Mouse (Mus musculus): Measurements from ENCODE around the gene Rapgef3. TPM values are rescaled to one million over a fixed set of nuclear protein-coding genes. Genes with fewer than 3 reads are reported as not detected.

Gene Rapgef3
- polyA plus RNA-seq, 1 experiment from 2014 or later = 13.3 TPM

GRCm38 (mm10) chr15:97787148-97787798 is 19.5 kb upstream of the Rapgef3 start:
- H3K4me3 ChIP-seq (replicated peaks; ENCODE audit: low read length) = no peak overlapping the region
- H3K27me3 ChIP-seq (replicated peaks; ENCODE audit: control insufficient read depth, insufficient read depth, low read length) = 0 out of 2 replicates have a peak, but pooled peaks cover under 1% of the 10 kb centered on the region
- no peak overlapping the region for H3K4me2 ChIP-seq (ENCODE audit: low read length)
- 85% methylated on average over 7 of the region's 7 CpGs for WGBS
- no peak for ATAC-seq
- H3K9me3 ChIP-seq (ENCODE audit: control insufficient read depth, low read length) = no peaks in the 10 kb centered on the region
- peaks cover 27% of the 10 kb centered on the region for H3K4me1 ChIP-seq (replicated peaks; ENCODE audit: control insufficient read depth, insufficient read depth, low read length)
- H3K36me3 ChIP-seq (ENCODE audit: control insufficient read depth, insufficient read depth) = peaks cover 5% of the 10 kb centered on the region
- no peak overlapping the region for H3K27ac ChIP-seq (ENCODE audit: low read length)
- H3K9ac ChIP-seq (replicated peaks; ENCODE audit: low read depth, low read length) = no peak overlapping the region

DNA sequence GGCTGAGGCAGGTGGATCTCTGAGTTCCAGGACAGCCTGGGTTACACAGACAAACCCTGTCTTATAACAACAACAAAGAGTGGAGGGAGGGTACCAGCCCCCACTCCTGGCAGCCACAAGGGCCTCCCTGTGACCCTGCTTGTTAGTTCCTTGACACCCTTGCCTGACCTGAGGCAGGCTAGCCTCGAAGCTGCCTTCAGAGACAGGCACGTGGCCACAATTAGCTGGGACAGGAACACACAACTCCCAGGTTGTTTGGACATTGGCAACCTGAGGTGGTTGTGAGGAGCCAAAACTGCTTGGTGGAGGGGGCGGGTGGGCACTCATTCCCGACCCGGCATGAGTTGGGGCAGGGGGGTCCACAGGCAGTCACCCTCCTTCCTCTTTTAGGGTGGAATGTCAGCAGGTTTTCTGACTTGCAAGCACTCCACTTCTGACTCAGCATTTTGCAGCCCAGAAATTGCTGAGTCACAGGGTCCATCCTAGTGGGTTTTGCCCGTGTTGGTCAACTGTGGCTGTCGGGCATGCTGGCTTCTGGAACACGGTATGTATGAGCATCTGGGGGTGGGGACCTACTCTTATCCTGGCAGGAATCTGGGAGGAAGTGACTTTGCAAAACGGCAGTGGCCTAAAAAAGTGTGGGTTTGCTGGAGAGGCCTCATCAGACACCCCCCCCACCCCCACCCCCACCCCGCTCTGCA is 18.8 kb upstream of the Rapgef3 start:
- WGBS = 83% methylated on average over 10 of the region's 10 CpGs

DNA sequence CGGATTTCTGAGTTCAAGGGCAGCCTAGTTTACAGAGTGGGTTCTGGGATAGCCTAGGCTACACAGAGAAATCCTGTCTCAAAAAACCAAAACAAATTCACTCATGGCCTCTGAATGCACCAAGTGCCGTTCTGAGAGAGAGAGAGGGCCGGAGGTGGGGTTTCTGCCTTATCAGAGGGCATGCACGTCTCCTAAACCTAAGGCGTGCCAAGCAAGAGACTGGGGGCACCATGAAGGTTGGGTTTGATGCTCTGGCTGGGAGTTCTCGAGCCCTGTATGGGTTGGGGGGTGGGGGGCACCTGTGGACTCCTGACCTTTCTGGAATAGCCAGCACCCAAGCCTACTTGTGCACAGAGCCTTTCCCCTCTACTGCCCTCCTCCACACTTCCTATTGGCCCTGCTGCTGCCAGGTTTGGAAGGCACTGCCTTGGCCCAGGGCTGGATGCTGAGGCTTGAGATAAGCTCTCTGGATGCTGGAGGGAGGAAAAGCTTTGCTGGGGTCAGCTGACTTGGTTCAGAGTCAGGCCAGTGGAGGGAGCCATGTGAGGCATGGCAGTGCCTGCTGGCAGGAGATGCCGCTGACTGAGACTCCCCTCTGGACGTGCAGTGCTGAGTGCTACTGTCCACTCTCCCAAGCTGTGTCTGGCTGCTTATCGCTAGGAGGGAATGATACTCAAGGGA is 18.1 kb upstream of the Rapgef3 start:
- 86% methylated on average over 9 of the region's 9 CpGs for WGBS
- no peaks in the 10 kb centered on the region for H3K36me3 ChIP-seq (ENCODE audit: control insufficient read depth, insufficient read depth)
- no peaks in the 10 kb centered on the region for H3K9me3 ChIP-seq (ENCODE audit: control insufficient read depth, low read length)
- 0 out of 2 replicates have a peak, but pooled peaks cover 4% of the 10 kb centered on the region for H3K27me3 ChIP-seq (replicated peaks; ENCODE audit: control insufficient read depth, insufficient read depth, low read length)
- H3K4me2 ChIP-seq (ENCODE audit: low read length) = no peak overlapping the region
- H3K4me3 ChIP-seq (replicated peaks; ENCODE audit: low read length) = no peak overlapping the region
- no peak overlapping the region for H3K9ac ChIP-seq (replicated peaks; ENCODE audit: low read depth, low read length)
- no peak for ATAC-seq
- H3K4me1 ChIP-seq (replicated peaks; ENCODE audit: control insufficient read depth, insufficient read depth, low read length) = peaks cover 34% of the 10 kb centered on the region
- no peak overlapping the region for H3K27ac ChIP-seq (ENCODE audit: low read length)

More for the DNA sequence above, 18.8 kb upstream of the Rapgef3 start:
- Histone ChIP-seq H3K9ac (replicated peaks; ENCODE audit: low read depth, low read length) (no peak overlapping the region), H3K27me3 (replicated peaks; ENCODE audit: control insufficient read depth, insufficient read depth, low read length) (0 out of 2 replicates have a peak, but pooled peaks cover 4% of the 10 kb centered on the region), H3K27ac (ENCODE audit: low read length) (no peak overlapping the region), H3K36me3 (ENCODE audit: control insufficient read depth, insufficient read depth) (peaks cover 4% of the 10 kb centered on the region), H3K4me3 (replicated peaks; ENCODE audit: low read length) (no peak overlapping the region), H3K4me2 (ENCODE audit: low read length) (no peak overlapping the region), H3K9me3 (ENCODE audit: control insufficient read depth, low read length) (no peaks in the 10 kb centered on the region), H3K4me1 (replicated peaks; ENCODE audit: control insufficient read depth, insufficient read depth, low read length) (peaks cover 33% of the 10 kb centered on the region)
- no peak for ATAC-seq

GRCm38 (mm10) chr15:97784561-97785161 is 16.9 kb upstream of the Rapgef3 start:
- Histone ChIP-seq H3K4me3 (replicated peaks; ENCODE audit: low read length) (peak overlapping the region; percentile 82), H3K9ac (replicated peaks; ENCODE audit: low read depth, low read length) (peak overlapping the region; percentile 91), H3K9me3 (ENCODE audit: control insufficient read depth, low read length) (no peaks in the 10 kb centered on the region), H3K4me1 (replicated peaks; ENCODE audit: control insufficient read depth, insufficient read depth, low read length) (peaks cover 38% of the 10 kb centered on the region), H3K27ac (ENCODE audit: low read length) (peak overlapping the region; percentile 15; the same call in 1 of the 2 replicates), H3K4me2 (ENCODE audit: low read length) (peak overlapping the region; percentile 81), H3K27me3 (replicated peaks; ENCODE audit: control insufficient read depth, insufficient read depth, low read length) (0 out of 2 replicates have a peak, but pooled peaks cover 4% of the 10 kb centered on the region), H3K36me3 (ENCODE audit: control insufficient read depth, insufficient read depth) (no peaks in the 10 kb centered on the region)
- WGBS = 4% methylated on average over 45 of the region's 45 CpGs
- peak; percentile 69 for ATAC-seq

GRCm38 (mm10) chr15:97784092-97784559 is 16.4 kb upstream of the Rapgef3 start:
- peak overlapping the region; percentile 15; the same call in 1 of the 2 replicates for H3K27ac ChIP-seq (ENCODE audit: low read length)
- H3K4me2 ChIP-seq (ENCODE audit: low read length) = peak overlapping the region; percentile 81
- 0 out of 2 replicates have a peak, but pooled peaks cover 4% of the 10 kb centered on the region for H3K27me3 ChIP-seq (replicated peaks; ENCODE audit: control insufficient read depth, insufficient read depth, low read length)
- H3K36me3 ChIP-seq (ENCODE audit: control insufficient read depth, insufficient read depth) = no peaks in the 10 kb centered on the region
- peak overlapping the region; percentile 82 for H3K4me3 ChIP-seq (replicated peaks; ENCODE audit: low read length)
- peaks cover 38% of the 10 kb centered on the region for H3K4me1 ChIP-seq (replicated peaks; ENCODE audit: control insufficient read depth, insufficient read depth, low read length)
- peak; percentile 87 for ATAC-seq
- peak overlapping the region; percentile 91 for H3K9ac ChIP-seq (replicated peaks; ENCODE audit: low read depth, low read length)
- H3K9me3 ChIP-seq (ENCODE audit: control insufficient read depth, low read length) = no peaks in the 10 kb centered on the region
- WGBS = 3% methylated on average over 32 of the region's 39 CpGs

- 7% methylated on average over 9 of the region's 9 CpGs for WGBS
- H3K9ac ChIP-seq (replicated peaks; ENCODE audit: low read depth, low read length) = no peak overlapping the region
- no peak overlapping the region for H3K4me3 ChIP-seq (replicated peaks; ENCODE audit: low read length)
- H3K9me3 ChIP-seq (ENCODE audit: control insufficient read depth, low read length) = no peaks in the 10 kb centered on the region
- ATAC-seq = no peak
- H3K27me3 ChIP-seq (replicated peaks; ENCODE audit: control insufficient read depth, insufficient read depth, low read length) = 0 out of 2 replicates have a peak, but pooled peaks cover 4% of the 10 kb centered on the region
- H3K36me3 ChIP-seq (ENCODE audit: control insufficient read depth, insufficient read depth) = no peaks in the 10 kb centered on the region
- H3K27ac ChIP-seq (ENCODE audit: low read length) = no peak overlapping the region
- peaks cover 24% of the 10 kb centered on the region for H3K4me1 ChIP-seq (replicated peaks; ENCODE audit: control insufficient read depth, insufficient read depth, low read length)
- H3K4me2 ChIP-seq (ENCODE audit: low read length) = no peak overlapping the region
Measured at GRCm38 (mm10) chr15:97782749-97783105, 15.0 kb upstream of the Rapgef3 start.

DNA sequence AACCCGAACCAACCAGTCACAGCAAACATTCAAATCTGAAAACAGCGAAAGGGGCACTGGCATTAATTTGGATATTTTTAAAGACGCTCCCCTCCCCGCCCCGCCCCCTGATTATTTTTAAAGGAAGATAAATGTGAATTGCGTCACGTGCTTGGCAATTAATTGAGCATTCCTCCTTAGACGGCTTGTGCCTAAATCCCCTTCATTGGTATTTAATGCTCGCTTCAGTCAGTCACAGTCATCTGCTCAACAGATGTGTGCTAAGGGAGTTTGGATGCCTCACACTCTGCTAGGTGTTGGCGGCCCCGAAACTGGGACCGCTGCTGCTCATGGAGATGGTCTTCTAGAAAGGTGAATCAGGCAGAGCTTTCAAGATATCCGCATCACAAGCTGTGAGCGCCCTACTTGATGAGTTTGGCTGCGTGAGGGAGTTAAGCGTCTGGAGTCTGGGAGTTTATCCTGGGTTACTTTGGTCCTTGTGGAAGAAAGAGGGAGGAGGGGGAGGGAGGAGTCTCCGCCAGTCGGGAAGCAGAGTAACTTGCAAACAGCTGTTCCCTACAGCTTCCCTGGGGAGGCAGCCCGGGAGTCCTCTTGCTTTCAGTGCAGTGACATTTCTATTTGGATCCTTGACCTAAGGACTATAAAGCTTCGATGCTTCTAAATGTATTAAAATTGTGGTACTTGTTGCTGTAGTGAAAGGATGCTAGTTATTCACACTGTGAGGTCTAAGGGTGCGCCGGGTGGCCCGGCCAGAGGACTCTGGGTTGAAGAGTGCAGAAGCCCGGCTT is 14.4 kb upstream of the Rapgef3 start:
- Histone ChIP-seq H3K4me2 (ENCODE audit: low read length) (peak overlapping the region; percentile 20; the same call in 1 of the 2 replicates), H3K27me3 (replicated peaks; ENCODE audit: control insufficient read depth, insufficient read depth, low read length) (0 out of 2 replicates have a peak, but pooled peaks cover 4% of the 10 kb centered on the region), H3K36me3 (ENCODE audit: control insufficient read depth, insufficient read depth) (no peaks in the 10 kb centered on the region), H3K9ac (replicated peaks; ENCODE audit: low read depth, low read length) (no peak overlapping the region), H3K4me1 (replicated peaks; ENCODE audit: control insufficient read depth, insufficient read depth, low read length) (peaks cover 23% of the 10 kb centered on the region), H3K9me3 (ENCODE audit: control insufficient read depth, low read length) (no peaks in the 10 kb centered on the region), H3K4me3 (replicated peaks; ENCODE audit: low read length) (no peak overlapping the region), H3K27ac (ENCODE audit: low read length) (no peak overlapping the region)
- WGBS = 9% methylated on average over 24 of the region's 24 CpGs
- ATAC-seq = no peak

DNA sequence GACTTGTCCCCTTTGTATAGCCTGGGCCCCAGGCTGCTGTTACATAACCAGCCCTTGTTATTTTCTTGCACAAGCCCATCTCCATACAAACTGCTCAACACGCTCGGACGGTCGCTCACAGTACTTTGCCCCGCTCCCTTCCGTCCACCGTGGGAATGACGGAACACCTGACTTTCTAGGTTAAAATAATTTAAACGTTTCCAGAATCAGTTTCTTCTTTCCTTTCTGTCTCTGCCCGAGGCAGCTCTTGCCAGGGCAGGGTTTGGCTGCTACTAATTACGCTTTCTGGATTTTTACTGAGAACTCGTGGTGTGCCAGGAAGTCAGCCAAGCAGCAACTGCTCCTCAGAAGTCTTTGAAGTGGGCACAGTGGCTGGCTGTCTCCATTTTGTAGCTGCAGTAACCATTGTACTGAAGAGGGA is 12.8 kb upstream of the Rapgef3 start:
- Histone ChIP-seq H3K36me3 (ENCODE audit: control insufficient read depth, insufficient read depth) (no peaks in the 10 kb centered on the region), H3K4me1 (replicated peaks; ENCODE audit: control insufficient read depth, insufficient read depth, low read length) (peaks cover 23% of the 10 kb centered on the region), H3K9ac (replicated peaks; ENCODE audit: low read depth, low read length) (no peak overlapping the region), H3K9me3 (ENCODE audit: control insufficient read depth, low read length) (no peaks in the 10 kb centered on the region), H3K27ac (ENCODE audit: low read length) (no peak overlapping the region; the same call in 1 of the 2 replicates), H3K4me3 (replicated peaks; ENCODE audit: low read length) (no peak overlapping the region), H3K4me2 (ENCODE audit: low read length) (no peak overlapping the region), H3K27me3 (replicated peaks; ENCODE audit: control insufficient read depth, insufficient read depth, low read length) (0 out of 2 replicates have a peak, but pooled peaks cover 4% of the 10 kb centered on the region)
- 40% methylated on average over 12 of the region's 12 CpGs for WGBS
- no peak for ATAC-seq

All from forebrain, embryonic 16.5 days (tissue).